Mouse (Mus musculus) C2C12 (cell line): ENCODE data around the gene Nat9. TPM values are rescaled to one million over a fixed set of nuclear protein-coding genes. Genes with fewer than 3 reads are reported as not detected.

ENCODE experiments used
- H3K27me3 ChIP-seq: one replicate; pipeline ENCODE4 v1.6.1; 2011; ENCODE audit not compliant: control insufficient read depth, insufficient read depth, insufficient read length
- H3K36me3 ChIP-seq: one replicate; pipeline ENCODE4 v1.6.1; 2011; ENCODE audit not compliant: control insufficient read depth, insufficient read depth
- H3K4me3 ChIP-seq: one replicate; pipeline ENCODE4 v1.5.1; 2011; ENCODE audit warnings: mild to moderate bottlenecking, control low read depth; ENCODE audit not compliant: poor library complexity, insufficient read depth, severe bottlenecking
- H3K79me2 ChIP-seq: one replicate; pipeline ENCODE4 v1.6.1; 2011; ENCODE audit not compliant: control insufficient read depth, insufficient read depth
- H3K79me3 ChIP-seq: one replicate; pipeline ENCODE4 v1.6.1; 2011; ENCODE audit warnings: low read depth, control low read depth
- H3ac ChIP-seq: one replicate; pipeline ENCODE3; 2011; ENCODE audit warnings: low read depth; ENCODE audit not compliant: control insufficient read depth, insufficient read length
- CEBPB ChIP-seq: IDR thresholded peaks from one replicate; pipeline ENCODE4 v1.6.1; 2011; ENCODE audit warnings: low read depth, mild to moderate bottlenecking, control low read depth, moderate library complexity
- CTCF ChIP-seq: IDR thresholded peaks from one replicate; pipeline ENCODE4 v1.5.1; 2011; ENCODE audit not compliant: control insufficient read depth, insufficient read depth, insufficient read length
- FOSL1 ChIP-seq: IDR thresholded peaks from one replicate; pipeline ENCODE4 v1.8.0; 2011; ENCODE audit warnings: mild to moderate bottlenecking, low read length; ENCODE audit not compliant: poor library complexity, insufficient read depth, severe bottlenecking
- MAX ChIP-seq: IDR thresholded peaks from one replicate; pipeline ENCODE4 v1.6.1; 2011; ENCODE audit warnings: mild to moderate bottlenecking, control low read depth
- MYOD1 ChIP-seq: IDR thresholded peaks from one replicate; pipeline ENCODE4 v1.6.1; 2011; ENCODE audit warnings: low read depth; ENCODE audit not compliant: control insufficient read depth, insufficient read length
- MYOG ChIP-seq: IDR thresholded peaks from one replicate; pipeline ENCODE4 v1.6.1; 2011; ENCODE audit not compliant: control insufficient read depth, insufficient read length; ENCODE audit errors: extremely low read depth
- USF1 ChIP-seq: IDR thresholded peaks from one replicate; pipeline ENCODE4 v1.6.1; 2011; ENCODE audit warnings: low read depth, mild to moderate bottlenecking, control low read depth, moderate library complexity
- polyA plus RNA-seq: library from polyadenylated mRNA; unstranded; fragments of >200 nt; fragmentation: generic; extraction: Trizol; gene quantifications from one replicate; pipeline ENCODE4 v1.2.1, GENCODE M21; 2012; ENCODE audit warnings: missing spikeins

The Nat9 gene
- polyA plus RNA-seq, 1 experiment = 9.1 TPM

- no peak overlapping the region for H3ac ChIP-seq
- no peaks in the 10 kb centered on the region for H3K79me2 ChIP-seq
- no peaks in the 10 kb centered on the region for H3K27me3 ChIP-seq
- H3K36me3 ChIP-seq = no peaks in the 10 kb centered on the region
- H3K79me3 ChIP-seq = no peaks in the 10 kb centered on the region
- no peak for TF ChIP-seq CEBPB
- no peak for TF ChIP-seq MYOD1
- TF ChIP-seq FOSL1 = no peak
- TF ChIP-seq MAX = no peak
- TF ChIP-seq MYOG = no peak
- TF ChIP-seq USF1 = no peak
- TF ChIP-seq CTCF = no peak
- no peak overlapping the region for H3K4me3 ChIP-seq
Observed at GRCm38 (mm10) chr11:115177559-115178195, 10.0 kb downstream of the Nat9 start.

- no peaks in the 10 kb centered on the region for H3K79me2 ChIP-seq
- no peak for TF ChIP-seq FOSL1
- no peak for TF ChIP-seq USF1
- no peak for TF ChIP-seq MYOD1
- H3K27me3 ChIP-seq = no peaks in the 10 kb centered on the region
Observed at GRCm38 (mm10) chr11:115176399-115177190, 11.1 kb downstream of the Nat9 start.

GRCm38 (mm10) chr11:115173549-115174339, 13.9 kb downstream of the Nat9 start:
- no peaks in the 10 kb centered on the region for H3K79me3 ChIP-seq
- no peak overlapping the region for H3K4me3 ChIP-seq
- no peak overlapping the region for H3ac ChIP-seq
- H3K79me2 ChIP-seq = no peaks in the 10 kb centered on the region
- no peaks in the 10 kb centered on the region for H3K27me3 ChIP-seq
- TF ChIP-seq FOSL1 (no peak), MYOG (no peak), MAX (no peak)
- H3K36me3 ChIP-seq = no peaks in the 10 kb centered on the region

More at GRCm38 (mm10) chr11:115176399-115177190, 11.1 kb downstream of the Nat9 start:
- no peak overlapping the region for H3ac ChIP-seq
- H3K36me3 ChIP-seq = no peaks in the 10 kb centered on the region
- H3K4me3 ChIP-seq = no peak overlapping the region
- no peaks in the 10 kb centered on the region for H3K79me3 ChIP-seq

- Histone ChIP-seq H3K27me3 (no peaks in the 10 kb centered on the region), H3K79me2 (no peaks in the 10 kb centered on the region), H3K4me3 (no peak overlapping the region), H3K79me3 (no peaks in the 10 kb centered on the region), H3K36me3 (no peaks in the 10 kb centered on the region), H3ac (no peak overlapping the region)
- TF ChIP-seq FOSL1 = no peak
- TF ChIP-seq CTCF = no peak
- no peak for TF ChIP-seq MAX
- TF ChIP-seq MYOD1 = no peak
- no peak for TF ChIP-seq MYOG
- no peak for TF ChIP-seq USF1
- no peak for TF ChIP-seq CEBPB
Observed at GRCm38 (mm10) chr11:115172825-115173287, 14.8 kb downstream of the Nat9 start.

GRCm38 (mm10) chr11:115171125-115171524, 16.5 kb downstream of the Nat9 start:
- Histone ChIP-seq H3K36me3 (no peaks in the 10 kb centered on the region), H3K4me3 (no peak overlapping the region), H3K79me3 (peaks cover 1% of the 10 kb centered on the region), H3ac (no peak overlapping the region), H3K79me2 (peaks cover 10% of the 10 kb centered on the region), H3K27me3 (no peaks in the 10 kb centered on the region)
- TF ChIP-seq MYOD1 = no peak
- no peak for TF ChIP-seq CEBPB
- no peak for TF ChIP-seq MYOG
- TF ChIP-seq USF1 = no peak
- no peak for TF ChIP-seq CTCF
- TF ChIP-seq MAX = no peak
- no peak for TF ChIP-seq FOSL1
